Mouse (Mus musculus): Measurements from ENCODE around the gene Acss1.

DNA sequence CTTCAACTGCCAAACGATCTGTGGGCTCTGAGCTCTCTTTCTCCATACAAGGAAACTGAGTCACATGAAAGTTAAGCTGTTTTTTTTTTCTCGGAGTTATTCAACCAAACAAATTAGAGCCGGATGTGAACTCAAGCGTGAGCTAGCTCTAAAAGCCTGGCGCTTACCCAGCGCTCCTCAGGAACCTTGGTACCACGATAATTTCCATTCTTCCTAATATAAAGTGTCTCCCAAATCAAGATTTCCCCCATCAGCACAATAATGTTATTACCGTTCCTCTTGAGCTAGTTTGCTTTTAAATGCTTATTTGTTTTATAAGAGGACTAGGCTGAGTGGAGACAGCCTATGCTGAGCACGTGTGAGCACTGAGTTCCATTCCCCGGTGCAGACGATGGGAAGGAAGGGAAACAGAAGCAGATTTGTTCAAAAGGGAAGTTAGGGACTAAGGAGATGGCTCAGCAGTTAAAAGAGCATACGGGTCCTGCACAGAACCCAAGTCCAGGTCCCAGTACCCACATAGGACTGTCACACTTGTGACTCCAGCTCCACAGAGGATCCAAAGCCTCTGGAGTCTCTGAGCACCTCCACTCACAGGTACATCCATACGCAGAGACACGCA lies 20.5 kb downstream of the Acss1 start:
- TF ChIP-seq EP300 (IDR thresholded peaks at IDR 0.05) = no peak
- no peak for TF ChIP-seq CTCF (IDR thresholded peaks at IDR 0.05)
